Mouse (Mus musculus) intestine, embryonic 16.5 days (tissue): ENCODE measurements around the gene Camta1. TPM values are rescaled to one million over a fixed set of nuclear protein-coding genes. Genes with fewer than 3 reads are reported as not detected.
A peak's percentile ranks its signal among the peaks of the same experiment; 100 is the strongest.

Experiments
- ATAC-seq: fragments of 200-750 bp; cut with Nextera tagmentation; 2 replicates; pipeline ENCODE4 v1.8.0; 2017; ENCODE audit warnings: moderate TSS enrichment, moderate library complexity
- H3K27ac ChIP-seq: fragments of 300-500 bp; sonication (generic); 2 replicates; pipeline ENCODE4 v1.5.1; 2014; ENCODE audit warnings: mild to moderate bottlenecking, low read length
- H3K27me3 ChIP-seq: fragments of 300-500 bp; sonication (generic); replicated peaks from 2 replicates; pipeline ENCODE4 v1.6.1; 2014; ENCODE audit warnings: low read length, control low read depth, mixed read lengths; ENCODE audit not compliant: control insufficient read depth, insufficient read depth
- H3K36me3 ChIP-seq: fragments of 300-500 bp; sonication (generic); 2 replicates; pipeline ENCODE4 v1.6.1; 2014; ENCODE audit warnings: low read length, control low read depth; ENCODE audit not compliant: control insufficient read depth, insufficient read depth
- H3K4me1 ChIP-seq: fragments of 300-500 bp; sonication (generic); 2 replicates; pipeline ENCODE4 v1.6.1; 2014; ENCODE audit warnings: low read length, control low read depth, mixed read lengths; ENCODE audit not compliant: control insufficient read depth, insufficient read depth
- H3K4me2 ChIP-seq: fragments of 300-500 bp; sonication (generic); 2 replicates; pipeline ENCODE4 v1.6.1; 2014; ENCODE audit warnings: low read depth, low read length, control low read depth
- H3K4me3 ChIP-seq: fragments of 300-500 bp; sonication (generic); 2 replicates; pipeline ENCODE4 v1.5.1; 2014; ENCODE audit warnings: mild to moderate bottlenecking, low read length
- H3K9ac ChIP-seq: fragments of 300-500 bp; sonication (generic); 2 replicates; pipeline ENCODE4 v1.6.1; 2014; ENCODE audit warnings: low read depth, low read length
- H3K9me3 ChIP-seq: fragments of 300-500 bp; sonication (generic); 2 replicates; pipeline ENCODE4 v1.6.1; 2016; ENCODE audit warnings: low read length, control low read depth; ENCODE audit not compliant: control insufficient read depth
- WGBS: fragments of 180-500 bp; shearing (Covaris S2); extraction: QIAGEN DNeasy Blood & Tissue Kit; methylation state at CpG from one replicate; pipeline ENCODE4 v1.1.7; 2014; 5-methylcytosine and 5-hydroxymethylcytosine counted together
- polyA plus RNA-seq: library from polyadenylated mRNA; unstranded; fragments of >200 nt; fragmentation: Nextera tagmentation; extraction: Ambion mirVana; gene quantifications from 2 replicates; pipeline ENCODE4 v1.2.1, GENCODE M21; 2015

The Camta1 gene
- polyA plus RNA-seq, 1 experiment from 2014 or later = 69.1 TPM

GRCm38 (mm10) chr4:151630664-151631063, 231.0 kb downstream of the Camta1 start:
- no peak for ATAC-seq
- Histone ChIP-seq H3K27me3 (no peaks in the 10 kb centered on the region), H3K9me3 (no peaks in the 10 kb centered on the region), H3K4me3 (no peak overlapping the region), H3K36me3 (no peaks in the 10 kb centered on the region), H3K4me2 (no peak overlapping the region), H3K9ac (no peak overlapping the region), H3K27ac (no peak overlapping the region), H3K4me1 (no peaks in the 10 kb centered on the region)
- 63% methylated on average over 10 of the region's 10 CpGs for WGBS

GRCm38 (mm10) chr4:151630231-151630630, 231.4 kb downstream of the Camta1 start:
- Histone ChIP-seq H3K4me1 (no peaks in the 10 kb centered on the region), H3K9ac (no peak overlapping the region), H3K27me3 (no peaks in the 10 kb centered on the region), H3K36me3 (no peaks in the 10 kb centered on the region), H3K4me3 (no peak overlapping the region), H3K27ac (no peak overlapping the region), H3K4me2 (no peak overlapping the region), H3K9me3 (no peaks in the 10 kb centered on the region)
- no peak for ATAC-seq
- 50% methylated on average over 3 of the region's 3 CpGs for WGBS

GRCm38 (mm10) chr4:151619541-151620016, 242.1 kb downstream of the Camta1 start:
- no peak overlapping the region for H3K27ac ChIP-seq
- 77% methylated on average over 14 of the region's 14 CpGs for WGBS

GRCm38 (mm10) chr4:151618420-151619310, 243.0 kb downstream of the Camta1 start:
- Histone ChIP-seq H3K9me3 (no peaks in the 10 kb centered on the region), H3K4me2 (no peak overlapping the region), H3K9ac (no peak overlapping the region), H3K4me1 (no peaks in the 10 kb centered on the region), H3K36me3 (no peaks in the 10 kb centered on the region), H3K4me3 (no peak overlapping the region), H3K27ac (no peak overlapping the region), H3K27me3 (no peaks in the 10 kb centered on the region)
- ATAC-seq = no peak
- 41% methylated on average over 21 of the region's 21 CpGs for WGBS

More at GRCm38 (mm10) chr4:151619541-151620016, 242.1 kb downstream of the Camta1 start:
- Histone ChIP-seq H3K4me3 (no peak overlapping the region), H3K9ac (no peak overlapping the region), H3K4me1 (no peaks in the 10 kb centered on the region), H3K27me3 (no peaks in the 10 kb centered on the region), H3K36me3 (no peaks in the 10 kb centered on the region), H3K9me3 (no peaks in the 10 kb centered on the region), H3K4me2 (no peak overlapping the region)
- no peak for ATAC-seq

GRCm38 (mm10) chr4:151611621-151612020, 250.1 kb downstream of the Camta1 start:
- Histone ChIP-seq H3K4me3 (no peak overlapping the region), H3K27me3 (no peaks in the 10 kb centered on the region), H3K4me1 (no peaks in the 10 kb centered on the region), H3K36me3 (no peaks in the 10 kb centered on the region), H3K4me2 (no peak overlapping the region), H3K9me3 (no peaks in the 10 kb centered on the region), H3K27ac (no peak overlapping the region), H3K9ac (no peak overlapping the region)
- WGBS = 60% methylated on average over 6 of the region's 6 CpGs
- no peak for ATAC-seq

- Histone ChIP-seq H3K27me3 (no peaks in the 10 kb centered on the region), H3K4me1 (no peaks in the 10 kb centered on the region), H3K4me2 (no peak overlapping the region), H3K27ac (no peak overlapping the region), H3K4me3 (no peak overlapping the region), H3K9me3 (no peaks in the 10 kb centered on the region), H3K36me3 (no peaks in the 10 kb centered on the region), H3K9ac (no peak overlapping the region)
- no peak for ATAC-seq
- 14% methylated on average over 8 of the region's 8 CpGs for WGBS
Measured at GRCm38 (mm10) chr4:151610266-151610665, 251.4 kb downstream of the Camta1 start.

- Histone ChIP-seq H3K4me2 (no peak overlapping the region), H3K36me3 (no peaks in the 10 kb centered on the region), H3K27ac (no peak overlapping the region), H3K27me3 (no peaks in the 10 kb centered on the region), H3K4me3 (no peak overlapping the region), H3K9me3 (no peaks in the 10 kb centered on the region), H3K9ac (no peak overlapping the region), H3K4me1 (no peaks in the 10 kb centered on the region)
- WGBS = 31% methylated on average over 6 of the region's 6 CpGs
- peak; percentile 70 for ATAC-seq
Measured at GRCm38 (mm10) chr4:151604907-151605306, 256.8 kb downstream of the Camta1 start.

- H3K27me3 ChIP-seq = no peaks in the 10 kb centered on the region
- H3K4me2 ChIP-seq = no peak overlapping the region
- no peak overlapping the region for H3K4me3 ChIP-seq
- no peaks in the 10 kb centered on the region for H3K36me3 ChIP-seq
- H3K9me3 ChIP-seq = no peaks in the 10 kb centered on the region
- H3K27ac ChIP-seq = no peak overlapping the region
- 8% methylated on average over 16 of the region's 16 CpGs for WGBS
- H3K4me1 ChIP-seq = no peaks in the 10 kb centered on the region
- H3K9ac ChIP-seq = no peak overlapping the region
- peak; percentile 82 for ATAC-seq
Measured at GRCm38 (mm10) chr4:151604481-151604880, 257.2 kb downstream of the Camta1 start.

- no peaks in the 10 kb centered on the region for H3K27me3 ChIP-seq
- no peak overlapping the region for H3K4me3 ChIP-seq
- H3K9me3 ChIP-seq = no peaks in the 10 kb centered on the region
- ATAC-seq = no peak
- no peaks in the 10 kb centered on the region for H3K4me1 ChIP-seq
- no peak overlapping the region for H3K9ac ChIP-seq
- H3K4me2 ChIP-seq = no peak overlapping the region
- no peak overlapping the region for H3K27ac ChIP-seq
- no peaks in the 10 kb centered on the region for H3K36me3 ChIP-seq
- 81% methylated on average over 9 of the region's 9 CpGs for WGBS
Measured at GRCm38 (mm10) chr4:151603586-151603985, 258.1 kb downstream of the Camta1 start.
